Mouse (Mus musculus): ENCODE data around the gene Cdc14b. TPM values are rescaled to one million over a fixed set of nuclear protein-coding genes. Genes with fewer than 3 reads are reported as not detected.

The Cdc14b gene
- 1.5 and 2.3 TPM in 2 replicates for polyA plus RNA-seq (2015; fragmentation: Nextera tagmentation; extraction: Ambion mirVana)

- Histone ChIP-seq H3K4me1 (ENCODE audit: control insufficient read depth, insufficient read depth, low read length) (peaks cover 8% of the 10 kb centered on the region), H3K36me3 (ENCODE audit: control insufficient read depth, insufficient read depth, low read length) (no peaks in the 10 kb centered on the region), H3K4me3 (ENCODE audit: low read depth, low read length) (peak within 1 kb of the TSS; percentile 90), H3K27me3 (ENCODE audit: control insufficient read depth, insufficient read depth, low read depth, low read length) (peaks cover 13% of the 10 kb centered on the region), H3K27ac (ENCODE audit: low read length) (no peak within 1 kb of the TSS), H3K9ac (ENCODE audit: low read depth, low read length) (peak within 1 kb of the TSS; percentile 72), H3K4me2 (ENCODE audit: low read length) (peak within 1 kb of the TSS; percentile 100), H3K9me3 (replicated peaks; ENCODE audit: control insufficient read depth, low read length, poor library complexity, severe bottlenecking) (no peaks in the 10 kb centered on the region)
- under 1% methylated on average over 56 of the region's 57 CpGs for WGBS
- ATAC-seq: peak; percentile 97
Measured at GRCm38 (mm10) chr13:64274879-64275753, at the start of gene Cdc14b. Cdc14b (minus strand) TSS chr13:64275290.

- no peak overlapping the region for H3K4me3 ChIP-seq (ENCODE audit: low read depth, low read length)
- no peaks in the 10 kb centered on the region for H3K9me3 ChIP-seq (replicated peaks; ENCODE audit: control insufficient read depth, low read length, poor library complexity, severe bottlenecking)
- no peaks in the 10 kb centered on the region for H3K36me3 ChIP-seq (ENCODE audit: control insufficient read depth, insufficient read depth, low read length)
- no peak for ATAC-seq
- no peak overlapping the region for H3K4me2 ChIP-seq (ENCODE audit: low read length)
- H3K27ac ChIP-seq (ENCODE audit: low read length): no peak overlapping the region
- no peaks in the 10 kb centered on the region for H3K4me1 ChIP-seq (ENCODE audit: control insufficient read depth, insufficient read depth, low read length)
- no peak overlapping the region for H3K9ac ChIP-seq (ENCODE audit: low read depth, low read length)
- WGBS: 86% methylated on average over 8 of the region's 8 CpGs
- H3K27me3 ChIP-seq (ENCODE audit: control insufficient read depth, insufficient read depth, low read depth, low read length): no peaks in the 10 kb centered on the region
Measured at GRCm38 (mm10) chr13:64322561-64323281, 47.6 kb upstream of the Cdc14b start.

DNA sequence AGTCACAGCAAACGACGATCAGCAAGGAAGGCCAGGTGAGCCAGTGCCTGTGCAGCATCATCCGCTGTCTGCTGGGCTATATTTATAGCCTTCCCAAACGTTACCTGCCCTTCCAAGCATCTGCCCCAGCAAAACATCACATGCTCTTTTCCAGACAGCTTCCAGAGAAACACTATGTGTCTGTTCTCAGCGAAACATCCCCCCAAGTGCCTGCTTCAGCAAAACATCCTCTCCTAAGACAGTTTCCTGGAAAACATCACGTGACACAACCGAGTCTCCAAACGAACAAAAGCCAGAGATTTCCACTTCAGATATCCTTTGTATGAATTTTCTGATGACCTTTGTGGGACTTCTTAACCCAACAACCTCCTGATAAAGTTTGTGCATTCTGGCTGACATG lies 45.2 kb upstream of the Cdc14b start:
- Histone ChIP-seq H3K9ac (ENCODE audit: low read depth, low read length) (no peak overlapping the region), H3K36me3 (ENCODE audit: control insufficient read depth, insufficient read depth, low read length) (no peaks in the 10 kb centered on the region), H3K4me2 (ENCODE audit: low read length) (no peak overlapping the region), H3K9me3 (replicated peaks; ENCODE audit: control insufficient read depth, low read length, poor library complexity, severe bottlenecking) (no peaks in the 10 kb centered on the region), H3K27me3 (ENCODE audit: control insufficient read depth, insufficient read depth, low read depth, low read length) (no peaks in the 10 kb centered on the region), H3K27ac (ENCODE audit: low read length) (no peak overlapping the region), H3K4me3 (ENCODE audit: low read depth, low read length) (no peak overlapping the region), H3K4me1 (ENCODE audit: control insufficient read depth, insufficient read depth, low read length) (0 out of 2 replicates have a peak, but pooled peaks cover 2% of the 10 kb centered on the region)
- no peak for ATAC-seq
- WGBS: 87% methylated on average over 8 of the region's 8 CpGs

DNA sequence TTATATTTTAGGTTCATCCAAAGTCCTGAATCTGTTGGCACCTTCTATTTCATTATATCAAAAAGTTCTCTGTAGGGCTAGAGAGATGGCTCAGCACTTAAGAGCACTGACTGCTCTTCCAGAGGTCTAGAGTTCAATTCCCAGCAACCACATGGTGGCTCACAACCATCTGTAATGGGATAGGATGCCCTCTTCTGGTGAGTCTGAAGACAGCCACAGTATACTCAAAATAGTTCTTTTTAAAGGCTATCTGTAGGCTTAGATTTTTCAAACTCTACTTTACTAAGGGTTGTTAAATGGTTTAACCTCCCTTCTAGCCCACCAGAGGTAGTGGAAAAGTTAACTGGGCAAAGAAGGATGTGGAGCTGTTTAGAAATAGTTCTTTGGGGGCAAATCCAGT lies 44.7 kb upstream of the Cdc14b start:
- Histone ChIP-seq H3K4me2 (ENCODE audit: low read length) (no peak overlapping the region), H3K4me1 (ENCODE audit: control insufficient read depth, insufficient read depth, low read length) (0 out of 2 replicates have a peak, but pooled peaks cover 2% of the 10 kb centered on the region), H3K36me3 (ENCODE audit: control insufficient read depth, insufficient read depth, low read length) (no peaks in the 10 kb centered on the region), H3K9ac (ENCODE audit: low read depth, low read length) (no peak overlapping the region), H3K27ac (ENCODE audit: low read length) (no peak overlapping the region), H3K4me3 (ENCODE audit: low read depth, low read length) (no peak overlapping the region), H3K27me3 (ENCODE audit: control insufficient read depth, insufficient read depth, low read depth, low read length) (no peaks in the 10 kb centered on the region), H3K9me3 (replicated peaks; ENCODE audit: control insufficient read depth, low read length, poor library complexity, severe bottlenecking) (no peaks in the 10 kb centered on the region)
- ATAC-seq: no peak

GRCm38 (mm10) chr13:64318355-64318754 lies 43.3 kb upstream of the Cdc14b start:
- no peaks in the 10 kb centered on the region for H3K36me3 ChIP-seq (ENCODE audit: control insufficient read depth, insufficient read depth, low read length)
- no peak for ATAC-seq
- WGBS: 48% methylated on average over 2 of the region's 2 CpGs
- H3K27ac ChIP-seq (ENCODE audit: low read length): no peak overlapping the region
- 0 out of 2 replicates have a peak, but pooled peaks cover 2% of the 10 kb centered on the region for H3K4me1 ChIP-seq (ENCODE audit: control insufficient read depth, insufficient read depth, low read length)
- H3K27me3 ChIP-seq (ENCODE audit: control insufficient read depth, insufficient read depth, low read depth, low read length): no peaks in the 10 kb centered on the region
- no peak overlapping the region for H3K4me2 ChIP-seq (ENCODE audit: low read length)
- no peak overlapping the region for H3K4me3 ChIP-seq (ENCODE audit: low read depth, low read length)
- H3K9ac ChIP-seq (ENCODE audit: low read depth, low read length): no peak overlapping the region
- no peaks in the 10 kb centered on the region for H3K9me3 ChIP-seq (replicated peaks; ENCODE audit: control insufficient read depth, low read length, poor library complexity, severe bottlenecking)

DNA sequence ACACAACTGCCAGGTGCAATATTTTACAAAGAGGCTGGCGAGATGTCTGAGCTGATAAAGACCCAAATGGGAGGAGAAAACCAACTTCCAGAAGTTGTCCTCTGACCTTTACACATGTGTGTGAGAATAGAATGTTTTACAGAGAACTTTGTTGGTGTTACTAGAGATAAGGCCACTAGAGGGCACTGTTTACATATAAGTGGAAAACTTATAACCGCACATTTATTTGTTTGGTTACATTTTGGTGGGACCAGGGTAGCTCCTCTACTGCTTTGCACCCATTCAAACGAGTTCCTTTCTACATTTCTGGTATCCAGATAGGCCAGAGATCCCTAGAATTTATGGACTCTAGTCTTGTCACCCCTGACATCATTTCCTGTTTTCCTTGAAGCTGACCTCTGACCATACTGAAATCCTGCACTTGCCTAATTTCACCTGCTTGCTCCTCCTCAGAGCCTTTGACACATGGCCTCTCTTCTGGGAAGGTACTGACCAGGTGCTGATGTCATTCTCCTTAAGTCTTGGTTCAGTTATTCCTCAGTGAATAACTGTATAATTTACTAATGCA lies 40.5 kb upstream of the Cdc14b start:
- ATAC-seq: no peak
- no peak overlapping the region for H3K4me2 ChIP-seq (ENCODE audit: low read length)
- H3K9me3 ChIP-seq (replicated peaks; ENCODE audit: control insufficient read depth, low read length, poor library complexity, severe bottlenecking): no peaks in the 10 kb centered on the region
- H3K27ac ChIP-seq (ENCODE audit: low read length): no peak overlapping the region
- H3K27me3 ChIP-seq (ENCODE audit: control insufficient read depth, insufficient read depth, low read depth, low read length): no peaks in the 10 kb centered on the region
- no peaks in the 10 kb centered on the region for H3K36me3 ChIP-seq (ENCODE audit: control insufficient read depth, insufficient read depth, low read length)
- 2% methylated on average over 3 of the region's 3 CpGs for WGBS
- no peak overlapping the region for H3K9ac ChIP-seq (ENCODE audit: low read depth, low read length)
- H3K4me1 ChIP-seq (ENCODE audit: control insufficient read depth, insufficient read depth, low read length): peaks cover 8% of the 10 kb centered on the region
- H3K4me3 ChIP-seq (ENCODE audit: low read depth, low read length): no peak overlapping the region

DNA sequence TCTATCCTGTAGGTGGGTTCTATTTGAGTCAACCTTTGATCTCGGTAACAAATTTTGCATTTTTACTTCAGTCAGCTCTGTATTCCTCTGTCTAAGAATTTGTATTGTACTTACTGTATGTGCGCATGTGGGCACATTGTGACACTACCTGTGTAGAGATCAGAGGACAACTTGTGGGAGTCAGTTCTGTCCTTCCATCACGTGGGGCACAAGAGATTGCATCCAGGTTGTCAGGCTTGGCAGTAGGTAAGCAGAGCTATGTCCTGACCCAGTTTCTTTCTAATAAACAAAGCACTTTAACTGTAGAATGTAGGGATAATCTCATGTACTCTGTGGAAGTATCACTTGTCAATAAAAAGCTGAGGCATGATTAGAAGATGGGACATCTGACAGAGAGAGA lies 39.0 kb upstream of the Cdc14b start:
- Histone ChIP-seq H3K4me3 (ENCODE audit: low read depth, low read length) (no peak overlapping the region), H3K4me1 (ENCODE audit: control insufficient read depth, insufficient read depth, low read length) (peaks cover 8% of the 10 kb centered on the region), H3K27ac (ENCODE audit: low read length) (no peak overlapping the region), H3K4me2 (ENCODE audit: low read length) (no peak overlapping the region), H3K27me3 (ENCODE audit: control insufficient read depth, insufficient read depth, low read depth, low read length) (no peaks in the 10 kb centered on the region), H3K9me3 (replicated peaks; ENCODE audit: control insufficient read depth, low read length, poor library complexity, severe bottlenecking) (no peaks in the 10 kb centered on the region), H3K9ac (ENCODE audit: low read depth, low read length) (no peak overlapping the region), H3K36me3 (ENCODE audit: control insufficient read depth, insufficient read depth, low read length) (no peaks in the 10 kb centered on the region)
- no peak for ATAC-seq
- 75% methylated on average over 3 of the region's 3 CpGs for WGBS

DNA sequence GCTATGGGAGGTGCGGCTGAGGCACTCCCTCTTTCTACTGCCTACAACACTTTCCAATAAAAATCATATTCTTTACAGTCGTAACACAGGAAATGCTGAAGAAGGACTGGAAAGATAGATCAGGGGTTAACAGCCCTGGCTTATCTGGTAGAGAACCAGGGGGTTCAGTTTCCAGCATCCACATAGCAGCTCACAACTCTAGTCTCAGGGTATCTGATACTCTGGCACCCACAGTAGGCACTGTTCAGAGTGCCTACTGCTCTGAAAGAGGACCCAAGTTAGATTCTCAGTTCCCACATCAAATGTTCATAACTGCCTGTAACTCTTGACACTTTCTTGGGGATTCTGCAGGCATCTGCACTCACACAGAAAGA lies 37.8 kb upstream of the Cdc14b start:
- Histone ChIP-seq H3K9ac (ENCODE audit: low read depth, low read length) (peak overlapping the region; percentile 77), H3K36me3 (ENCODE audit: control insufficient read depth, insufficient read depth, low read length) (no peaks in the 10 kb centered on the region), H3K4me2 (ENCODE audit: low read length) (peak overlapping the region; percentile 70), H3K4me3 (ENCODE audit: low read depth, low read length) (peak overlapping the region; percentile 61), H3K4me1 (ENCODE audit: control insufficient read depth, insufficient read depth, low read length) (peaks cover 8% of the 10 kb centered on the region), H3K27me3 (ENCODE audit: control insufficient read depth, insufficient read depth, low read depth, low read length) (no peaks in the 10 kb centered on the region), H3K27ac (ENCODE audit: low read length) (peak overlapping the region; percentile 47; the same call in 1 of the 2 replicates), H3K9me3 (replicated peaks; ENCODE audit: control insufficient read depth, low read length, poor library complexity, severe bottlenecking) (no peaks in the 10 kb centered on the region)
- WGBS: 0% methylated on average over 2 of the region's 2 CpGs
- ATAC-seq: no peak
